Mouse (Mus musculus) intestine, embryonic 15.5 days (tissue): Measurements from ENCODE around the gene Smyd5. TPM values are rescaled to one million over a fixed set of nuclear protein-coding genes. Genes with fewer than 3 reads are reported as not detected.

Experiments used
- ATAC-seq: fragments of 200-750 bp; cut with Nextera tagmentation; 2 replicates; pipeline ENCODE4 v1.8.0; 2017; ENCODE audit warnings: moderate TSS enrichment, moderate library complexity
- H3K27ac ChIP-seq: fragments of 300-500 bp; sonication (generic); 2 replicates; pipeline ENCODE4 v1.5.1; 2015; ENCODE audit warnings: mild to moderate bottlenecking, inconsistent platforms
- H3K27me3 ChIP-seq: fragments of 300-500 bp; sonication (generic); replicated peaks from 2 replicates; pipeline ENCODE4 v1.6.1; 2015; ENCODE audit warnings: inconsistent platforms
- H3K36me3 ChIP-seq: fragments of 300-500 bp; sonication (generic); 2 replicates; pipeline ENCODE4 v1.6.1; 2015; ENCODE audit warnings: inconsistent platforms
- H3K4me1 ChIP-seq: fragments of 300-500 bp; sonication (generic); replicated peaks from 2 replicates; pipeline ENCODE4 v1.6.1; 2015; ENCODE audit warnings: inconsistent platforms
- H3K4me2 ChIP-seq: fragments of 300-500 bp; sonication (generic); replicated peaks from 2 replicates; pipeline ENCODE4 v1.6.1; 2015; ENCODE audit warnings: mild to moderate bottlenecking, inconsistent platforms
- H3K4me3 ChIP-seq: fragments of 300-500 bp; sonication (generic); replicated peaks from 2 replicates; pipeline ENCODE4 v1.5.1; 2015; ENCODE audit warnings: inconsistent platforms
- H3K9ac ChIP-seq: fragments of 300-500 bp; sonication (generic); 2 replicates; pipeline ENCODE4 v1.6.1; 2015; ENCODE audit warnings: inconsistent platforms
- H3K9me3 ChIP-seq: fragments of 300-500 bp; sonication (generic); 2 replicates; pipeline ENCODE4 v1.6.1; 2016; ENCODE audit warnings: inconsistent platforms
- WGBS: fragments of 180-500 bp; shearing (Covaris S2); methylation state at CpG from one replicate; pipeline ENCODE4 v1.1.7; 2015; 5-methylcytosine and 5-hydroxymethylcytosine counted together
- polyA plus RNA-seq: library from polyadenylated mRNA; unstranded; fragments of >200 nt; fragmentation: Nextera tagmentation; extraction: Ambion mirVana; gene quantifications from 2 replicates; pipeline ENCODE4 v1.2.1, GENCODE M21; 2015

Smyd5 gene
- 49.8 and 52.8 TPM in 2 replicates for polyA plus RNA-seq

GRCm38 (mm10) chr6:85431842-85432431 lies at the start of gene Smyd5:
TSS of gene Smyd5 (plus strand) at chr6:85431989.
- peak within 1 kb of the TSS; percentile 83 for H3K9ac ChIP-seq
- H3K9me3 ChIP-seq: no peaks in the 10 kb centered on the region
- WGBS: under 1% methylated on average over 39 of the region's 39 CpGs
- ATAC-seq: peak; percentile 97
- H3K4me3 ChIP-seq: peak within 1 kb of the TSS; percentile 96
- H3K4me1 ChIP-seq: no peaks in the 10 kb centered on the region
- H3K27me3 ChIP-seq: peaks cover 4% of the 10 kb centered on the region; the same call in 1 of the 2 replicates
- no peak within 1 kb of the TSS for H3K27ac ChIP-seq
- peak within 1 kb of the TSS; percentile 81 for H3K4me2 ChIP-seq
- H3K36me3 ChIP-seq: no peaks in the 10 kb centered on the region

GRCm38 (mm10) chr6:85382791-85383190 lies 49.0 kb upstream of the Smyd5 start:
- no peaks in the 10 kb centered on the region for H3K36me3 ChIP-seq
- no peak for ATAC-seq
- H3K27me3 ChIP-seq: no peaks in the 10 kb centered on the region
- no peaks in the 10 kb centered on the region for H3K9me3 ChIP-seq
- no peak overlapping the region for H3K4me3 ChIP-seq
- H3K27ac ChIP-seq: no peak overlapping the region
- no peak overlapping the region for H3K9ac ChIP-seq
- no peak overlapping the region for H3K4me2 ChIP-seq
- WGBS: 84% methylated on average over 2 of the region's 2 CpGs
- H3K4me1 ChIP-seq: peaks cover 6% of the 10 kb centered on the region; the same call in 1 of the 2 replicates

- no peaks in the 10 kb centered on the region for H3K36me3 ChIP-seq
- no peak overlapping the region for H3K4me2 ChIP-seq
Measured at GRCm38 (mm10) chr6:85388608-85389007, 43.2 kb upstream of the Smyd5 start.

GRCm38 (mm10) chr6:85391803-85392202 lies 40.0 kb upstream of the Smyd5 start:
- Histone ChIP-seq H3K4me2 (no peak overlapping the region), H3K4me1 (no peaks in the 10 kb centered on the region), H3K36me3 (no peaks in the 10 kb centered on the region), H3K4me3 (no peak overlapping the region), H3K27me3 (no peaks in the 10 kb centered on the region), H3K27ac (no peak overlapping the region), H3K9ac (no peak overlapping the region), H3K9me3 (no peaks in the 10 kb centered on the region)
- 21% methylated on average over 7 of the region's 7 CpGs for WGBS
- ATAC-seq: no peak; the same call in 1 of the 2 replicates

More at GRCm38 (mm10) chr6:85388608-85389007, 43.2 kb upstream of the Smyd5 start:
- Histone ChIP-seq H3K27ac (no peak overlapping the region), H3K9me3 (no peaks in the 10 kb centered on the region), H3K9ac (no peak overlapping the region), H3K4me1 (no peaks in the 10 kb centered on the region), H3K4me3 (no peak overlapping the region), H3K27me3 (no peaks in the 10 kb centered on the region)
- no peak for ATAC-seq
- WGBS: 80% methylated on average over 5 of the region's 5 CpGs

- H3K9ac ChIP-seq: no peak overlapping the region
- no peak for ATAC-seq
- H3K27ac ChIP-seq: no peak overlapping the region
- H3K4me2 ChIP-seq: no peak overlapping the region
- H3K36me3 ChIP-seq: no peaks in the 10 kb centered on the region
- H3K4me1 ChIP-seq: no peaks in the 10 kb centered on the region
- H3K27me3 ChIP-seq: no peaks in the 10 kb centered on the region
- H3K9me3 ChIP-seq: no peaks in the 10 kb centered on the region
- no peak overlapping the region for H3K4me3 ChIP-seq
- WGBS: 87% methylated on average over 2 of the region's 2 CpGs
Measured at GRCm38 (mm10) chr6:85395360-85395759, 36.4 kb upstream of the Smyd5 start.

GRCm38 (mm10) chr6:85397165-85397564 lies 34.6 kb upstream of the Smyd5 start:
- H3K4me1 ChIP-seq: no peaks in the 10 kb centered on the region
- ATAC-seq: no peak
- WGBS: 27% methylated on average over 1 of the region's 1 CpGs
- no peaks in the 10 kb centered on the region for H3K9me3 ChIP-seq
- H3K4me3 ChIP-seq: no peak overlapping the region
- H3K9ac ChIP-seq: no peak overlapping the region
- no peak overlapping the region for H3K4me2 ChIP-seq
- H3K27me3 ChIP-seq: 0 out of 2 replicates have a peak, but pooled peaks cover 2% of the 10 kb centered on the region
- no peaks in the 10 kb centered on the region for H3K36me3 ChIP-seq
- no peak overlapping the region for H3K27ac ChIP-seq

GRCm38 (mm10) chr6:85399715-85400114 lies 32.1 kb upstream of the Smyd5 start:
- Histone ChIP-seq H3K9me3 (no peaks in the 10 kb centered on the region), H3K4me2 (no peak overlapping the region), H3K27ac (no peak overlapping the region), H3K27me3 (0 out of 2 replicates have a peak, but pooled peaks cover 2% of the 10 kb centered on the region), H3K36me3 (no peaks in the 10 kb centered on the region), H3K9ac (no peak overlapping the region), H3K4me1 (no peaks in the 10 kb centered on the region), H3K4me3 (no peak overlapping the region)
- 23% methylated on average over 5 of the region's 5 CpGs for WGBS
- ATAC-seq: peak; percentile 39; the same call in 1 of the 2 replicates

GRCm38 (mm10) chr6:85402613-85403012 lies 29.2 kb upstream of the Smyd5 start:
- Histone ChIP-seq H3K4me3 (no peak overlapping the region), H3K4me1 (no peaks in the 10 kb centered on the region), H3K27me3 (peaks cover 6% of the 10 kb centered on the region), H3K36me3 (no peaks in the 10 kb centered on the region), H3K9me3 (no peaks in the 10 kb centered on the region), H3K27ac (no peak overlapping the region), H3K4me2 (no peak overlapping the region), H3K9ac (no peak overlapping the region)
- ATAC-seq: no peak
- 48% methylated on average over 2 of the region's 2 CpGs for WGBS

GRCm38 (mm10) chr6:85403039-85403438 lies 28.8 kb upstream of the Smyd5 start:
- H3K9me3 ChIP-seq: no peaks in the 10 kb centered on the region
- no peak overlapping the region for H3K9ac ChIP-seq
- no peak for ATAC-seq
- H3K4me3 ChIP-seq: no peak overlapping the region
- H3K27me3 ChIP-seq: peaks cover 11% of the 10 kb centered on the region
- no peak overlapping the region for H3K4me2 ChIP-seq
- no peak overlapping the region for H3K27ac ChIP-seq
- H3K36me3 ChIP-seq: no peaks in the 10 kb centered on the region
- H3K4me1 ChIP-seq: no peaks in the 10 kb centered on the region
- 80% methylated on average over 10 of the region's 10 CpGs for WGBS

GRCm38 (mm10) chr6:85409003-85409402 lies 22.8 kb upstream of the Smyd5 start:
- 3% methylated on average over 31 of the region's 31 CpGs for WGBS
- no peak for ATAC-seq

GRCm38 (mm10) chr6:85410771-85411273 lies 21.0 kb upstream of the Smyd5 start:
- no peaks in the 10 kb centered on the region for H3K9me3 ChIP-seq
- H3K27ac ChIP-seq: no peak overlapping the region
- H3K4me2 ChIP-seq: no peak overlapping the region
- H3K4me1 ChIP-seq: 0 out of 2 replicates have a peak, but pooled peaks cover 4% of the 10 kb centered on the region
- no peak overlapping the region for H3K9ac ChIP-seq
- ATAC-seq: peak; percentile 82
- no peak overlapping the region for H3K4me3 ChIP-seq
- 12% methylated on average over 13 of the region's 13 CpGs for WGBS
- H3K36me3 ChIP-seq: no peaks in the 10 kb centered on the region
- H3K27me3 ChIP-seq: peaks cover 34% of the 10 kb centered on the region

More at GRCm38 (mm10) chr6:85409003-85409402, 22.8 kb upstream of the Smyd5 start:
- no peaks in the 10 kb centered on the region for H3K9me3 ChIP-seq
- no peak overlapping the region for H3K27ac ChIP-seq
- peaks cover 34% of the 10 kb centered on the region for H3K27me3 ChIP-seq
- H3K4me3 ChIP-seq: peak overlapping the region; percentile 14
- H3K4me1 ChIP-seq: 0 out of 2 replicates have a peak, but pooled peaks cover 4% of the 10 kb centered on the region
- peak overlapping the region; percentile 44 for H3K4me2 ChIP-seq
- no peaks in the 10 kb centered on the region for H3K36me3 ChIP-seq
- H3K9ac ChIP-seq: no peak overlapping the region

GRCm38 (mm10) chr6:85415829-85416228 lies 16.0 kb upstream of the Smyd5 start:
- Histone ChIP-seq H3K4me2 (no peak overlapping the region), H3K9me3 (no peaks in the 10 kb centered on the region), H3K27ac (no peak overlapping the region), H3K36me3 (no peaks in the 10 kb centered on the region), H3K4me1 (no peaks in the 10 kb centered on the region), H3K4me3 (no peak overlapping the region), H3K27me3 (no peaks in the 10 kb centered on the region), H3K9ac (no peak overlapping the region)
- ATAC-seq: no peak
- WGBS: 50% methylated on average over 3 of the region's 3 CpGs

- H3K27ac ChIP-seq: no peak overlapping the region
- no peak overlapping the region for H3K4me3 ChIP-seq
- ATAC-seq: 0 out of 2 replicates have a peak, but pooled peaks have one; percentile 45
- no peak overlapping the region for H3K4me2 ChIP-seq
- H3K4me1 ChIP-seq: no peaks in the 10 kb centered on the region
- no peaks in the 10 kb centered on the region for H3K9me3 ChIP-seq
- WGBS: 58% methylated on average over 2 of the region's 2 CpGs
- H3K27me3 ChIP-seq: peaks cover 9% of the 10 kb centered on the region; the same call in 1 of the 2 replicates
- H3K9ac ChIP-seq: no peak overlapping the region
- H3K36me3 ChIP-seq: no peaks in the 10 kb centered on the region
Measured at GRCm38 (mm10) chr6:85419150-85419549, 12.6 kb upstream of the Smyd5 start.
